Mouse (Mus musculus) C2C12 (cell line): ENCODE results near the gene Kcnn3.

Source experiments
- CTCF ChIP-seq: IDR thresholded peaks from one replicate; pipeline ENCODE4 v1.5.1; 2011; ENCODE audit not compliant: control insufficient read depth, insufficient read depth, insufficient read length
- USF1 ChIP-seq: IDR thresholded peaks from one replicate; pipeline ENCODE4 v1.6.1; 2011; ENCODE audit warnings: low read depth, mild to moderate bottlenecking, control low read depth, moderate library complexity

- TF ChIP-seq USF1 (no peak), CTCF (no peak)
Observed at GRCm38 (mm10) chr3:89691776-89692175, 171.8 kb downstream of the Kcnn3 start.
